Mouse (Mus musculus): ENCODE measurements around the gene Ceacam9. TPM values are rescaled to one million over a fixed set of nuclear protein-coding genes. Genes with fewer than 3 reads are reported as not detected.
"Not testable (repeated sequence)": the region's sequence is repeated elsewhere in the genome, so short reads cannot be mapped to it uniquely, and the experiment has no call there.

Ceacam9 gene
- total RNA-seq (2014; fragmentation: Nextera tagmentation) (not detected in 2 replicates), total RNA-seq (2017) (not detected in 2 replicates)

DNA sequence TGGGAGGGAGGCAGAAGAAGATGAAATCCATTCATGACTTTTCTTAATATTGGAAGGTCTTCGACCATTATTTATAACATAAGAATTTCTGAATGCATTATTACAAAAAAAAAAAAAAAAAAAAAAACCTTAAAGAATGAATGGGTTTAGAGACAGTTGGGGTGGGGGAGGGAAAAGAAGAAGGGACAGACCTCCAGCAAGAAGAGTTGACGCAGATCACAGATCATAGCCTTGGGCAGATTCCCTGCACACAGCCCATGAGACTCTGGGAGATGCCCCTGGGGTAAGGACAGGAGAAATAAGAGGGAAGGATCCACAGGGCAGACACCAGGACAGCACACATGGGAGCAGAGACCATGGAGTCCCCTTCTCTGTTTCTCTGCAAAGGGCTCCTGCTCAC lies at the start of gene Ceacam9:
TSS of gene Ceacam9 (plus strand) at position 301 of the 400 bp plus-strand sequence.
- ATAC-seq (replicated peaks; ENCODE audit: poor library complexity, severe bottlenecking): no peak

DNA sequence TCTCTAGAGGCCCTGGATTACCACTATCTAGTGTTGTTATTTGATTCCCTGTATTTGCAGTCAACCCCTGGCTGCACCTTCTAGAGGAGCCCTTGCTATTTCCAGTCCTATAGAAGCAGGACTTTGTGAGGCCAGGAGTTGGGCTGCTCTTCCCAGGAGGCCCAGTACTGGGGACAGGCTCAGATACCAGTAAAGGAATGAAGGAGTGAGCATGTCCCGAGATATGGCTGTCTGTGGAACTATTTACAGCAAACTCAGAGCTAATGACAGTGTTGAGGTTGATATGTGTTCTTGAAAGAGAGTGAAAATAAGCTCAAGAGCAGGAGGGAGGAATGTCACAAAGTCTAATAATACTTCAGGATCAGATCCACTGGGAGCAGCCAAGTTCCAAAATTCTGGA lies 47.9 kb upstream of the Ceacam9 start:
- ATAC-seq (replicated peaks; ENCODE audit: poor library complexity, severe bottlenecking): no peak

GRCm38 (mm10) chr7:16674699-16675098 lies 47.0 kb upstream of the Ceacam9 start:
- ATAC-seq (replicated peaks; ENCODE audit: poor library complexity, severe bottlenecking): not testable (repeated sequence)

- ATAC-seq (replicated peaks; ENCODE audit: poor library complexity, severe bottlenecking): no peak
Observed at GRCm38 (mm10) chr7:16675605-16676004, 46.1 kb upstream of the Ceacam9 start, which contains the start of gene Ceacam15. TSS of gene Ceacam15 (minus strand) at chr7:16675705.

- ATAC-seq (replicated peaks; ENCODE audit: poor library complexity, severe bottlenecking): not testable (repeated sequence)
Observed at GRCm38 (mm10) chr7:16680194-16680593, 41.5 kb upstream of the Ceacam9 start.

DNA sequence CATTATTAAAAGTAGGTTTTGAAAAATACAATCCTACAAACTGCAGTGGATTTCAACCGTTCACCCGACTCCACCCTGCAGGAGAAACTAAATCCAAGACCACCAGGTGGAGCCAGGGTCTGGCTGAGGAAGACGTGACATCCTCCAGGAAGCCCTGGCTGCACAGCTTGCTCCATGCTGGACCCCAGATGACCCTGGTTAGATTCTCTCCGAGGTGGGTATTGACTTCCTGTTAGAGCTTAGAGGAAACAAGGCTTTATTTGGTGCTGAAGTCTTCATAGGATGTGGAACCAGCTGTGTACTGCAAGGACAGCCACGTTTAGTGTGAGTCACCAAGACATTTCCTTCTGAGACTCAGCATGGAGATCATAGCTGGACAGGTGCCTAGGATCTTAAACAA lies 32.5 kb upstream of the Ceacam9 start:
- no peak for ATAC-seq (replicated peaks; ENCODE audit: poor library complexity, severe bottlenecking)

DNA sequence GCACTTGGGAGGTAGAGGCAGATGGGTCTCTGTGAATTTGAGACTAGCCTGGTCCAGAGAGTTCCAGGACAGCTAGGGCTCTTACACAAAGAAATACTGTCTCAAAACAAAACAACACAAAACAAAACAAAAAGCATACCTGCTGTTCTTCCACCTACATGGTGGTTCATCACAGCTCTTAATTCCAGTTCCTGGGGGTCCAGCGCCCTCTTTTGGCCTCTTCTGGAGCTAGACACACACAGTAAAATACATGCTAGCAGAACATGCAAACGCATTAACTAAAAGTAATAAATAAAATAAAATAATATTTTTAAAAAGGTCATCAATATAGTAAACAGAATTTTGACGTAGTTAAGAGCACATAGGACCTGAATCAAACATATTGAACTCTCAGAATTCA lies 26.7 kb upstream of the Ceacam9 start:
- ATAC-seq (replicated peaks; ENCODE audit: poor library complexity, severe bottlenecking): no peak

GRCm38 (mm10) chr7:16699042-16699441 lies 22.7 kb upstream of the Ceacam9 start:
- ATAC-seq (replicated peaks; ENCODE audit: poor library complexity, severe bottlenecking): peak; percentile 88

- ATAC-seq (replicated peaks; ENCODE audit: poor library complexity, severe bottlenecking): no peak
Observed at GRCm38 (mm10) chr7:16700583-16700982, 21.1 kb upstream of the Ceacam9 start.

- ATAC-seq (replicated peaks; ENCODE audit: poor library complexity, severe bottlenecking): no peak
Observed at GRCm38 (mm10) chr7:16706385-16706784, 15.3 kb upstream of the Ceacam9 start.

- ATAC-seq (replicated peaks; ENCODE audit: poor library complexity, severe bottlenecking): no peak
Observed at GRCm38 (mm10) chr7:16708244-16708643, 13.5 kb upstream of the Ceacam9 start.

GRCm38 (mm10) chr7:16710604-16711003 lies 11.1 kb upstream of the Ceacam9 start:
- ATAC-seq (replicated peaks; ENCODE audit: poor library complexity, severe bottlenecking): no peak; the same call in 1 of the 2 replicates

DNA sequence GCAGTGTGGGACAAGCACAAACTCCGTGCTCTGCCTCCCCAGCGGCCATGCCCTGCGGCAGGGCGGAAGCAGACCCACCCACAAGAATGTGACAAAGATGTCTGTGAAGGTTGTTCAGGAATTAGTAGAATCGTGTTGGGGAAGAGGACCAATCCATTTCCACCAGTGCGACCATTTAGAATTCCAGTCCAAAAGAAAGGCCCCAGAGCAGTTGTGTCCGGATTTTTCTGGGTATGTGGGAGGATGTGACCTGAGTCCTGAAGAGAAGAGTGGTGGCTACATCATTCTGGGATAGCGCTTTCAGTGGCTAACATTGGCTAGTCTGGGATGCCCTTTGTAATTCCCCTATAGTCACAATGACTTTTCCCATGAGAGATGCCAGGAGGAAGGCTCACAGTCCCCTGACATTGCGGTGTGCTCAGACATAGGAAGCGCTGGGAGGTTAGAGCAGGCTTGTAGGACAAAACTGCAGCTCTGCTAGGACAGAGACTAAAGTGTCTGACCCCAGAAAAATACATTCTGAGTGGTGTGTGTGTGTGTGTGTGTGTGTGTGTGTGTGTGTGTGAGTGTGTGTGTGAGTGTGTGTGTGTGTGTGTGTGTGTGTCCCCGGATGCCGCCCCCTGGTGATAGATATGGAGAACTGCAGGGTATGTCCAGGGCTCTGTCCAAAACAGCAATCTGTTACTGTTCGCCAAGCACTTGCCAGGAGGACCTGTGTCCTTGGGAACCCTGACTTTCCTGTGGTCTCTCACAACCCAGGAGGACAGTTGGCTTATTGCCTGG lies 8.9 kb upstream of the Ceacam9 start:
- ATAC-seq (replicated peaks; ENCODE audit: poor library complexity, severe bottlenecking): no peak

DNA sequence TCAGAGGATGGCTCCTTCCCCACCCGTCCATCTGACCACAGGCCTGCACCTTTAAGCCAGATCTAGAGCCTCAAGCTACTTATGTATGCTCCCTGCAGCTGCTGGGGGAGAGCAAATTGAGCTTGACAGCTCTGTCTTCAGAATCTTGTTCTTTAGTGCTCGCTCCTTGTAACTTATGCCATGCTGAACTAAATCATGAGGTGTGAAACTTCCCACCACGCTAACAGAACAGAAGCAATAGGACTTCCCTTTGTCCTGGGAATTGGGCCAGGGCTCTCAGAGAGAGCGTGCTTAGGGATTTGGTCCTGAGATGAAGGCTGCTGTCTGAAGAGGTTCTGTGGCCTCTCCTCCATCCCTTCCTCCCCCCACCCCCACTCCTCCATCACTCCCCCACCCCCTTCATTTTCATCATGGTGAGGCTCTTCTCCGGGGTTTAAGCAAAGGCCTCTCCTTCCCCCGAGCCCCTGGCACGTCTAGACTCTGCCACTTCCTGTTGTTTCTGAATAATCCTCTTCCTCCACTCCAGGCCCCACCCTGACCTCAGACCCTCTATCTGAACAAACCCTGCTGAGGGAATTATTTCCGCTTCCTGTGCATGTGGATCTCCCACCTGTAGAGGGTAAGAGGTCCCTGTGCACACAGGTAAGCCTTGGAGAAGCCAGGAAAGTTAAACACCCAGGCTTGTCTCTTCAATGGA lies 5.1 kb upstream of the Ceacam9 start:
- not testable (repeated sequence) for ATAC-seq (replicated peaks; ENCODE audit: poor library complexity, severe bottlenecking)

DNA sequence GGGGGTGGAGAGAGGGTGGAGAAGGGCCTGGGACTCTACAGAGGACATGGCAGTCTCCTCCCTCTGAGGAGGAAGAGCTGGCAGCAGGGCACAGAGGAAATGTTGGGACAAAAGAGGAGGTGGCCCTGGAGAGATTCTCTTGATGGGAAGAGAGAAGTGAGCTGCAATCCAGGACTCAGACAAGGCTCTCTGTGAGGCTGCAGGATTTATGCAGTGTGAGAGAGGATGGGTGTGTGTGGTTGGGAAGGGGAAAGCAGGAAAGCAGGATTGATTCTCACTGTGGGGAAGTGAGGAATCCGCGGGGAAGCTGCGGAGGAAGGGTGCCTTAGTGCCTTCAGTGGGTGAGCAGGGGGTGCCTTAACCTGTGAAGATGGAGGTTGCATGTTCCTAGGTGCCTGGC lies 761 bp downstream of the Ceacam9 start:
- ATAC-seq (replicated peaks; ENCODE audit: poor library complexity, severe bottlenecking): not testable (repeated sequence)

GRCm38 (mm10) chr7:16728596-16729348 lies 7.0 kb downstream of the Ceacam9 start:
- peak; percentile 81 for ATAC-seq (replicated peaks; ENCODE audit: poor library complexity, severe bottlenecking)

DNA sequence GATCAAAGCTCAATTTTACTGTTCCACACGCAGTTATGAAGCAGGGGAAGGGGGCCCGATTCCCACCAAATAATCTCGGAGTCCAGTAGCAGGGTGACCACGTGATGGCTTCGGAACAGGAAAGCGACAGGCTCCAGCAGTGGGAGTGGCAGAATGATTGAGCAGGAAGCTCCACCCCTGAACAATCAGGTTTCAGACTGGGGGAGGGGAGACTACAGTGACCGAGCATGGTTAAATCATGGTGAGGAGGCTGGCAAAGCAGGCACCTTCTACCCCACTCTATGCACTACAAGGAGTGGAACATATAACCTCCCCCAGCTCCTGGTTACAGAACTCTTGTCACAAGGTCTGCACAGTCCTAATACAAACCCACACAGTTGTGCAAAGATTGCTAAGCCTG lies 7.8 kb downstream of the Ceacam9 start:
- peak; percentile 41 for ATAC-seq (replicated peaks; ENCODE audit: poor library complexity, severe bottlenecking)

DNA sequence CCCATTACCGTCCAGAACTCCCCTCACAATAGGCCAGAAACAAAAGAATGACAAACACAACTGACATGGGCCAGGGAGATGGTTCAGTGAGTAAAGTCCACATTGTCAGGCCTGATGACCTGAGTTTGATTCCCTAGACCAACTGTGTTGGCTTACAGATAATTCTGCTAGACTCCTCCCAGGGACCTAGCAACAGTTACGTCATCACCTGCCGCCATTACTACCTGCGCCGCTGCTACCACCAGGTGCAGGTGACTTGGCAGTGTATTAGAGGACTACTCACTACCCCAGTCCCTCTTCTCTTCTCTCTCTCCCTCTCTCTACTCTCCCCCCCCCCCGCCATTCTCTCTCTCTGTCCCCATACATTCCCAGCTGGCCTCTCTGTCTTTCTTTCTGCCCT lies 9.1 kb downstream of the Ceacam9 start:
- no peak for ATAC-seq (replicated peaks; ENCODE audit: poor library complexity, severe bottlenecking)

DNA sequence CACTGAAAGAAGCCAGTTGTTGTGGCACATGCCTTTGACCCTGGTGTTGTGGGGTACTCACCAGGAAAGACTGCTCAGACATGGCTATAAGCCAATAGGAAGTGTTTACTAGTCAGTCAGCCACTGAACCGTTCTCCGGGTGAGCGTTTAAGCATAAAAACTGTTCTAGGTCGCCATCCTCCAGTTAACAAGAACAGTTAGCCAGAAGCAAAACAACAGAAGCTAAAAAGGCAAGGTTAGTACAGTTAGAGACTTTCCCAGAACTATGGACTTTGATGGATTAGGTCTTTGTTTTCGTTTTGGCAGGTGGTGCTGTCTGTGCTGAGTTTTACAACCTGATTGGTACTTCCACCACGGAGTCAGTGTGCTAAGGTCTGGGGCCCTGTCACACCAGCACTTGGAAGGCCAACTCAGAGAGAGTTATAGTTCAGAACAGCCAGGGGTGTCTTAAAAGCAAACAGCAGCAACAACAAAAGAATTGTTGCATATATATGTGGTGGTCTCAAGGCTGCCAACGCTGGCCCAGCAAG lies 10.2 kb downstream of the Ceacam9 start:
- no peak for ATAC-seq (replicated peaks; ENCODE audit: poor library complexity, severe bottlenecking)

- ATAC-seq (replicated peaks; ENCODE audit: poor library complexity, severe bottlenecking): no peak
Observed at GRCm38 (mm10) chr7:16737606-16738072, 15.9 kb downstream of the Ceacam9 start.
